Mouse (Mus musculus) layer of hippocampus, adult 18-20 months (tissue): ENCODE measurements around the gene Gm49318. TPM values are rescaled to one million over a fixed set of nuclear protein-coding genes. Genes with fewer than 3 reads are reported as not detected.

Source experiments
- microRNA-seq, 2 experiments: library from miRNA; unstranded; fragments of <30 nt; microRNA quantifications; one replicate each; pipeline ENCODE4 v1.2.0; 2021
- total RNA-seq, 2 experiments: library from RNA; stranded (reverse); gene quantifications; 2 replicates each; pipeline ENCODE4 v1.2.3; 2021

Gm49318 gene
- total RNA-seq, 2 experiments from 2014 or later: 2.0 to 4.4 TPM

Small RNAs within 50 kb of the gene (microRNA-seq; reads per million reads assigned to microRNA genes)
- gene Mir7084: 0 to 0.59 reads per million in 2 experiments

Other genes with a start within 250 kb of the Gm49318 start
- not detected for gene Angptl8, start 235.7 kb downstream of the Gm49318 start, total RNA-seq
- 10 to 100 TPM; 11.3 to 13.1 TPM for gene Dock6, start 218.6 kb downstream of the Gm49318 start, total RNA-seq
- gene Rab3d, start 153.1 kb downstream of the Gm49318 start, total RNA-seq: 10 to 100 TPM; 17.7 to 19.3 TPM
- gene Ccdc159, start 143.8 kb downstream of the Gm49318 start, total RNA-seq: 10 to 100 TPM; 16.3 to 16.5 TPM
- 10 to 100 TPM; 40.2 to 42.2 TPM for gene Tmem205, start 143.7 kb downstream of the Gm49318 start, total RNA-seq
- gene Plppr2, start 134.2 kb downstream of the Gm49318 start, total RNA-seq: 100 to 1,000 TPM; 273 to 278 TPM
- gene Swsap1, start 115.5 kb downstream of the Gm49318 start, total RNA-seq: 10 to 100 TPM; 13.3 to 13.7 TPM
- gene Epor, start 107.8 kb downstream of the Gm49318 start, total RNA-seq: 1 to 10 TPM; 9.0 to 9.1 TPM
- 1 to 10 TPM; 2.2 to 2.6 TPM for gene Rgl3, start 81.8 kb downstream of the Gm49318 start, total RNA-seq
- 1 to 10 TPM; 8.6 to 8.9 TPM for gene Ccdc151, start 68.6 kb downstream of the Gm49318 start, total RNA-seq
- 100 to 1,000 TPM; 106 to 115 TPM for gene Prkcsh, start 68.5 kb downstream of the Gm49318 start, total RNA-seq
- gene Elavl3, start 19.2 kb downstream of the Gm49318 start, total RNA-seq: 100 to 1,000 TPM; 168 to 172 TPM
- 10 to 100 TPM; 20.8 to 21.7 TPM for gene Zfp653, start 117 bp upstream of the Gm49318 start, total RNA-seq
- 10 to 100 TPM; 49.8 to 51.3 TPM for gene Ecsit, start 14.2 kb upstream of the Gm49318 start, total RNA-seq
- gene Cnn1, start 28.0 kb upstream of the Gm49318 start, total RNA-seq: under 1 TPM in 1 of 2 experiments, not detected in 1; 0.53 TPM
- gene Elof1, start 45.9 kb upstream of the Gm49318 start, total RNA-seq: 10 to 100 TPM; 56.4 to 58.4 TPM
- under 1 TPM; 0.41 to 0.84 TPM for gene Acp5, start 64.5 kb upstream of the Gm49318 start, total RNA-seq
- 10 to 100 TPM; 45.4 to 48.3 TPM for gene Pigyl, start 85.6 kb upstream of the Gm49318 start, total RNA-seq
- not detected for gene Zfp872, start 116.8 kb upstream of the Gm49318 start, total RNA-seq
- gene Zfp809, start 154.5 kb upstream of the Gm49318 start, total RNA-seq: 10 to 100 TPM; 24.9 to 25.5 TPM
- gene Zfp599, start 188.6 kb upstream of the Gm49318 start, total RNA-seq: 1 to 10 TPM; 5.1 to 5.5 TPM
- gene Zfp810, start 236.4 kb upstream of the Gm49318 start, total RNA-seq: 10 to 100 TPM; 14.5 TPM